Mouse (Mus musculus) spleen, embryonic (tissue): ENCODE data around the gene Khk.

Source experiments
- CTCF ChIA-PET: fragments of 350-600 bp; sonication (Branson Sonifier 250); formaldehyde crosslinking; loops from one replicate; lab custom pipeline; 2022; lab: Charles Lee

The Khk gene

DNA sequence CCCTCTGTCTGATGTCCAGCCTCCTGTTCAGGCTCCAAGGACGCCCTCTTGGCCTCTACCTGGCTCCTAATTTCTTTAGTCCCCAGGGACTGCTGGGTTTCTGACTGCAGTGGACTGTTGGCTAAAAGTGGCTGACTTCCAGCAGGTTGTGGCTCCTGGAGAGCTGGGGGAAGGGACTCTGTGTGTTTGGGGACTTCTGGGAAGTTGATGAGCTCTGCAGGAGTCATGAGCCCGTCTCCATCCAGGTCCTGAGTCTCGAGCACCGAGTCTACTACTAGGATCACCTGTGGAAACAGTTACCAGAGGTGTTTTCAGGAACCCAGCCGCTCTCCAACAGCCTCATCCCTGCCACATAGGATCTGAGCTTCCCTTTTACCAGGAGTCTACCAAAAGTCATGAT, 12.5 kb downstream of the Khk start:
- CTCF ChIA-PET = no interaction called here

DNA sequence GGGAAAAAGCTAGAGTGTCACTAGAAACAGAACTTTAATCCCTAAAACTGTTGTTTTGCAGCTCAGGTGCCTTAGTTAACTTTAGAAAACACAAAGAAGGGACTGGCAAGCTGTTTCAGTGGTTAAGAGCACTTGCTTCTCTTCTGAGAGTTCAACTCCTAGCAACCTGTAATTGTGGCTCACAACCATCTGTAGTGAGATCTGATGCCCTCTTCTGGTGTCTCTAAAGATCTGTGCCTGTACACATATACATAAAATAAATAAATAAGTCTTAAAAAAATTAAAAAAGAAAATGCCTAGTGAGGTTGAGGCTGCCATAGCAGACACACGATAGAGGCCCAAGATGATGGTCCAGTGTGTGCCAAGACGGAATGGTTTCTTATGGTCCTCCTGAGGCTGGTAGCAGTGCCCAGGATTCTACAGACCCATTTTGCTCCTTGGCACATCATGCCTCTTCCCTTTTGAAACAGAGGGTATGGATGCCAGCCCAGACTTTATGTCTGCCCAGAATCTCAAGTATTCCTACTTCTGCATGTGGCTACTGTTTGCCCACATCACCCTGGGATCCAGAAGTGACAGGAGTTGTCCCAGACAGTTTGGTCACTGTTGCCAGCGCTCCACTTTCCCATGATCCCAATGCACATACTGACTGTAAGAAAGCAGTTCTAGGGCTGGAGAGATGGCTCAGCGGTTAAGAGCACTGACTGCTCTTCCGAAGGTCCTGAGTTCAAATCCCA, 13.7 kb downstream of the Khk start:
- CTCF ChIA-PET = no interaction called here

- CTCF ChIA-PET = no interaction called here
These were observed 21.8 kb downstream of the Khk start for GRCm38 (mm10) chr5:30943004-30943403.

DNA sequence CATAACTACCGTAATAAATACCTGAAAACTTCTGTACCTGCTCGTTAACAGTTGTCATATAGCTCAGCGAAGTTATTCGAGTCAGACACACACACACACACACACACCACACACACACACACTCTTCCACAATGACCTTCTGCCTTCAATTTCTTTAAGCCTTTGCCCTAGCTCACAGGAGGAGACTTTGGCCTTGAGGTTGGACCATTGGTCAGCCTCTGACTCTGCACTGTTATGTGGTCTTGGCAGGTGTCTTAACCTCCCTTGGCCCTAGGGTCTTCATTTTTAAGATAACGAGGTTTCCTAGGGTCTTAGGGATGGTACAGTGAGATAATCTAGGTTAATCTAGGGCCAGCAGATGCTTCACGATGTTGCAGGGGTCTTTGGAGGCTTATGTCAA, 23.1 kb downstream of the Khk start:
- CTCF ChIA-PET = interaction anchor here (0.7 kb wide), 1 partner anchor 16 kb away, joined by 4 read pairs; the partner anchor contains the start of gene Preb

GRCm38 (mm10) chr5:30944956-30945781, 23.9 kb downstream of the Khk start, which contains the start of gene Cgref1:
Gene Cgref1 (minus strand): TSS chr5:30945591.
- CTCF ChIA-PET = no interaction called here

- CTCF ChIA-PET = no interaction called here
These were observed 27.4 kb downstream of the Khk start for GRCm38 (mm10) chr5:30948620-30949019.

DNA sequence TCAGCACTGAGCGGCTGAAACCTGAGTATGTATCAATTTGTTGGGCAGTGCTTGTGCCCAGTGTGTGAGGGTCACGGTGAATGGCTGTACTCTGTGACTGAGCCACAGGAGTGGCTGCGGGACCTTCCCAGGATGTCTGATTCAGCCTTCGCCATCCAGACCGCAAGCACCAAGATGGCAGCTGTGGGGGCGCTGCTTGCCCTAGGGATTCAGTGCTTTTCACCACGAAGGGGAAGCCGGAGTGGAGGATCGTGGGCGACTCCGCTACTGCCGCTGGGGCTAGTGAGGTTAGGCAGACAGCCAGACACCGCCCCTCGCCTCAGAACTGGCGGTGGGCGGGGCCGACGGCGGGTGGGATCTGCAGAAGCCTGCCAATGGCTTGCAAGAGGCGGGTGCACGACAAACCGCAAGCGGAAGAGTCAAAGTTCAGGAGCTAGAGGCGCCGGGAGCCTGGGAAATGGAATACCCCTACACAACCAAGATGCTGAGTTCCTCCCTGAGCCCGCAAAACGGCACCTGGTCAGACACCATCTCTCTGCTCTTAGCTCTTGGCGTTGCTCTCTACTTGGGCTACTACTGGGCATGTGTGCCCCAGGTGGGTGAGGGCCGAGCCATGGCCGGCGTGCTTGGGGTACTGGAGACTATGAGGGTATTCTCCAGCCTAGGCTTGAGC, 28.6 kb downstream of the Khk start:
- CTCF ChIA-PET = interaction anchor here (0.9 to 1.1 kb wide), 3 partner anchors 9 to 48 kb away, joined by 3 to 5 read pairs (median 4); no protein-coding TSS in a partner anchor

DNA sequence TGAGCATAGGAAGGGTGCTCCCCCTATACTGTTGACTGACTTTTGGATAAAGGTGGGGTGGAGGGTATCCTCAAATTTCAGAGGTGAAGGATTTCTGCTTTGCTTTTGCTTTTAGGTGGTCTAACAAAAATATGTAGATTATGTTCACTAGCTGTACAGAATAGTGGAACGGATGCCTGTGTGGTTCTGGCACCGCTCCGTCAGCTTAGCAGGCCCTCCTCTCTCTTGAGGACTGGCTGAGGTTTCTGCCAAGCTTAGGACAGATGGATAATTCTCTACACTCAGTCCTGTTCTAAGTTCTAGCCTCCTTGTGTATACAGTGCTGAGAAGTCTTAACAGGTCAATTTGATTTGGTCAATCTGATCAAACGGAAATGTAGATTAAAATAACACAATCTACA, 29.2 kb downstream of the Khk start:
- CTCF ChIA-PET = interaction anchor here (0.9 to 1.1 kb wide), 2 partner anchors 9 to 10 kb away, joined by 3 to 4 read pairs; no protein-coding TSS in a partner anchor

DNA sequence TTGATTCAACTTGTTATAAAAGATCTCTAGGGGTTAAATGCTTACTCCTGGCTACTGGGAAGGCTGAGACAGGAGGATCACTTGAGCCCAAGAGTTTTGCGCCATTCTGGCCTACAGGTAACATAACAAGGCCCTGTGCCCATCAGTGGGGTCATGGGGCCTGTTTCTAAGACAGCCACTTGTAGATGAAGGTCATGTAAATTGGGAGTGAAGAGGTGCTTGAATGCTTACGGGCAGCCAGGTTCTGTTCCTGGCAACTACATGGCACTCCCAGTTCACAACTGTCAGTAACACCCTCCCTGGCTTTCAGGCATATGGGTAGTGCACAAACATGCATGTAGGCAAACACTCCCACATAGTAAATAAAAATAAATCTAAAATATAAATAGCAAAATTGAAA, 29.7 kb downstream of the Khk start:
- CTCF ChIA-PET = no interaction called here

DNA sequence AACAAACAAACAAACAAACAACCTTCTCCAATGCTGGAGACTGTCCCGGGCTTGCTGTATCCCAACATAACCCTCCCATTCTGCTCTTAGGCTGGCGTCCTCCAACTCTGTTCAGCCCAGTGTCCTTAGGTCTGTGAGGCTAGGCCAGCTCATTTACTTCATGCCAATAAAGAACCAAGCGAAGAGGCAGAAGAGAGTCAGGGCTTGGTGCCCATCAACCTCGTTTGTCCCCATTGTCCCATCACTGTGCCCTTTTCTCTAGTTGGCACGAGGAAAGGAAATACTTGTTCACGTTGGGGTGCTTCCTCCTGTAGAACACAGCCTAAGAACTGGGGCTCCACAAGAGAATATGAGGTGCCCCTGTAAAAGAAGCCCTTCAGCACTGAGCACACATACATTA, 30.5 kb downstream of the Khk start:
- CTCF ChIA-PET = no interaction called here

DNA sequence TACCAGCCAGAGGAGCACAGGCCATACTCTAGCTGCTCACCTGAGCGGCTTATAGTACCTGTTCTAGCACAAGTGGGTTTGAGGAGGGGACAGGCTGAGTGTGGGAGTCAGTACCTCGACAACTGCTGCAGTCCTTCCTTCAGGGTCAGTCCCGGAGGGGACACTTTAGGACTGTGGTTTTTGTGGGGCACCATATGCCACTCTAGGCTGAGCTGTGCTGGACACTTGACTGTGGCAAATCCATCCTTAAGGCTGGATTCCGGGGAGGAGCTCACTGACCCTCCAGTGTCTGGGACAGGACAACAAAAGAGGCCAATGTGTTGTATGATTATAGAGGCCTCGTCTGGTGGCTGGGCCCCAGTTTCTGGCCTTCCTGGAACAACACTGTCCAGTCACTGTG, 31.3 kb downstream of the Khk start:
- CTCF ChIA-PET = no interaction called here

DNA sequence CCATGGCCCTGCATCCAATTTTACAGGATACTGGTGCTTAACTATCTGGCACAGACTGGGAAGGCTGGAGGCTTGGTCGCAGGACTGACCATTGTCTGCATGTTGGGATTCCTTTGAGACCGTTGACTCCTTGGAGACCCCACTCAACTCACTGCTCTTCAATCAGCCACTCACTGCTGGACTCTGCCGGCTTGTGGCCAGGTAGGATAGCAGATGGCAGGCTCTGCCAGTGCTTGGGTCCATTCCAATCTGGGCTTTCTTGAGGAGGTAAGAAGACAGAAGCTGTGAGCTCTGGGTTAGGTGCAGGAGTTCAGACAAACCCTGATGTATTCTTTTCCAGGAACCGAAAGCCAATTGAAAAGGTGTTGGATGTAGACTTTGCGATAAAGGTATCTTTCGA, 32.8 kb downstream of the Khk start:
- CTCF ChIA-PET = no interaction called here

- CTCF ChIA-PET = no interaction called here
These were observed 33.3 kb downstream of the Khk start for GRCm38 (mm10) chr5:30954556-30954955.

DNA sequence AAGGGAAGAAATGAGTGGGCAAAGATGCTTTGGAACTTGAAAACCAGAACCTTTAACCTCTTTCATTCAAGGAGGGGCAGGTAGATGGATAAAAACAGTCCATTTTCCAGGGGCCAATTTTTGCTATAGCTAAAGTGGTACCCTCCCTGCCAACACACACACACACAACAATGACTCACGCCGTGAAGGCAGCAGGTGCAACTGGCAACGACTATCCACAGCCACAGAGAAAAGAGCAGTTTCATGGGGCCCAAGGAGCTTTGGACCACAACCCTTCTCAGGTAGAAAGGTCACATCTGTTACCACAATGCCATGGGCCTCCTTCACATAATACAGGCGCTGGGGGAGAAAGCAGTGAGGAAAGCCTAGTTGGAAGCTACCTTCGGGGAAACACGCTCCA, 34.5 kb downstream of the Khk start:
- CTCF ChIA-PET = no interaction called here

- CTCF ChIA-PET = no interaction called here
These were observed 36.7 kb downstream of the Khk start for GRCm38 (mm10) chr5:30957891-30958290.

- CTCF ChIA-PET = interaction anchor here (0.6 to 0.8 kb wide), 2 partner anchors 9 to 37 kb away, joined by 3 read pairs; no protein-coding TSS in a partner anchor
These were observed 38.1 kb downstream of the Khk start for GRCm38 (mm10) chr5:30959198-30959854.

GRCm38 (mm10) chr5:30959966-30960501, 38.8 kb downstream of the Khk start, which contains the start of gene Preb:
Gene Preb (minus strand): TSS chr5:30960361.
- CTCF ChIA-PET = interaction anchor here (0.5 to 0.8 kb wide), 3 partner anchors 16 to 39 kb away, joined by 3 to 4 read pairs (median 3); partner anchors contain the start of gene Khk

GRCm38 (mm10) chr5:30960814-30961213, 39.6 kb downstream of the Khk start:
- CTCF ChIA-PET = interaction anchor here (0.8 kb wide), 1 partner anchor 11 kb away, joined by 4 read pairs; no protein-coding TSS in a partner anchor

DNA sequence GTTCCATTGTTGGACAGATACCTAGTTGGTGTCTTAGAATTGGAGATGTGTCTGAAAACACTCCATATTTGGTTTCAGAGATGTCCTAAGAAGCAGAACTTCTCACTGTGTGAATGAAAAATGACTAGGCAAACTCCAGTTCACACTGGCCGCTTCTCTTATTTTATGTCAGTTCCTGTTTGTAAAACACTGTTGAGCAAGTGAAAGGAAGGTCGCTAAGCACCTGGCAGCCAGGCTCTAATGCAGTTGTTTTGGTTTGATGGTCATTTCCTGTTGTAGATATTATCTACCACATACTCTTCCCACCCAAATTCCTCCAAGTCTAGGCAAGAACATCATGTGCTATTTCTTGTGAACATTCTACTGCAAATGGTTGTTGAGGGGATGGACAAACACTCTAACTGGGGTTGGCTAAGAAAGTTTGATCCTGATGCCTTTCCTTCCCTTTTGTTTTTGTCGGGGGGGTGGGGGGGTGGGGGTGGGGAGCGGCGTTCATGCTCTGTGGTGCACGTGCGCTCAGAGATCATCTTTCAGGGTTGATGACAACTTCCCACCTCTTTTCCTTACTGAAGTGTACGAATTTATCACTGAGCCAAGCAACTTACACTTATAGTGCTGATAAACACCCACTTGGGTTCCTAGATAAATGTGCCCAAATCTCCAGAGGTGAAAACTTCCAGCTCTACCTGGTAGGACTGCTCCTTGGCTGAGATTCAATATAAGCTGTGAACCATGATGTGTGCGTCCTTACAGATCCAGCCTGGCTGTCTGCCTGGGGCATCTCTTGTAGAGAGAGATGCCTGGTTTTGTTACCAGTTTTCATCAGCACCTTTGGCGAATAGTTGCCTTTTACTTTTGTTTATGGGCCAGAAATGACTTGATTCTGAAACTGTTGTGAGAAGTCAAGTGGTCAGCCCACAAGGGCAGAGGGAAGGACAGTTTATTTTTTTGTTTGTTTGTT, 40.6 kb downstream of the Khk start:
- CTCF ChIA-PET = no interaction called here

- CTCF ChIA-PET = no interaction called here
These were observed 42.7 kb downstream of the Khk start for GRCm38 (mm10) chr5:30963916-30964315.
